Mouse (Mus musculus): ENCODE data around the gene Steap3. TPM values are rescaled to one million over a fixed set of nuclear protein-coding genes. Genes with fewer than 3 reads are reported as not detected.

Steap3 gene
- polyA plus RNA-seq, 1 experiment from 2014 or later, result 3.0 TPM

DNA sequence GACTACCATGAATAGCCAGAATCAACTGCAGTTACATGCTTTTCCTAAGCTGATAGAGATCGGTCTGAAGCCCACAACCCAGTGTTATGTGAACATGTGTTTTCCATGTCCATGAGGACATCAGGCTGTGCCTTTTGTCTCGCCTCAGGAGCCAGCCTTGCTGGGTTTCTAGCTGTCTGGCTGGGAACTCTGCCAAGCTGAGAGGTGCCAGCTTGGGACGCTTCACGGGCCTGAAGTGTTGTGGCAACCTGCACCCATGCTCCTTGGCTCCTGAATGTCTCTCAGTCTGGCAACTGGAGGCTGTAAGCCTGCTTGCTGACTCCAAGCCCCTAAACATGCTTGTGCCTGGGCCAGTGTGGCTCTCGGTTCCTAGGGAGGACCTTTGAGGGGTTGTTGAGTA is 130.0 kb downstream of the Steap3 start:
- Histone ChIP-seq H3K27me3 (ENCODE audit: control insufficient read depth, insufficient read depth, low read length) (no peaks in the 10 kb centered on the region), H3K4me2 (ENCODE audit: low read depth) (no peak overlapping the region), H3K27ac (ENCODE audit: low read depth, low read length) (no peak overlapping the region), H3K4me1 (ENCODE audit: control insufficient read depth, insufficient read depth, low read length) (no peaks in the 10 kb centered on the region), H3K9me3 (ENCODE audit: control insufficient read depth, low read length) (no peaks in the 10 kb centered on the region), H3K4me3 (ENCODE audit: low read depth, low read length) (no peak overlapping the region), H3K9ac (ENCODE audit: low read length) (no peak overlapping the region), H3K36me3 (ENCODE audit: control insufficient read depth, insufficient read depth, low read length) (no peaks in the 10 kb centered on the region)
- 93% methylated on average over 5 of the region's 5 CpGs for WGBS
- DNase-seq (ENCODE audit: low spot score), result no peak
- no peak for ATAC-seq (ENCODE audit: insufficient read depth, low FRiP score, low TSS enrichment)

Other genes starting within 250 kb of the Steap3 start
- 7.4 and 8.6 TPM in 2 replicates for gene Tmem37, start 198.6 kb downstream of the Steap3 start, polyA plus RNA-seq (2014; fragmentation: Nextera tagmentation; extraction: Ambion mirVana)
- gene Dbi, start 151.6 kb downstream of the Steap3 start, polyA plus RNA-seq (2014; fragmentation: Nextera tagmentation; extraction: Ambion mirVana), result 1,035 and 1,076 TPM in 2 replicates
- 19.4 and 23.8 TPM in 2 replicates for gene 3110009E18Rik, start 151.5 kb downstream of the Steap3 start, polyA plus RNA-seq (2014; fragmentation: Nextera tagmentation; extraction: Ambion mirVana)
- gene C1ql2, start 67.9 kb upstream of the Steap3 start, polyA plus RNA-seq (2014; fragmentation: Nextera tagmentation; extraction: Ambion mirVana), result 0.15 TPM in 1 of 2 replicates, not detected in the other
- 0.77 TPM in 1 of 2 replicates, not detected in the other for gene Marco, start 232.3 kb upstream of the Steap3 start, polyA plus RNA-seq (2014; fragmentation: Nextera tagmentation; extraction: Ambion mirVana)

Measured in neural tube, embryonic 11.5 days (tissue).